ENCODE assay signal across 9 mouse cellular contexts in genomic region chrX:142560209-142560912, GRCm38 (mm10).
DNase-seq lines count a peak whose midpoint lies in the region; ATAC-seq and TF ChIP-seq lines count a peak whose summit lies in the region.
"Had no signal": no experiment of that assay in that cellular context is flagged by ENCODE, and none has a peak within 500 bp of the region (broad histone marks: within the 10 kb centered on the region; RNA-seq: fewer than 3 reads in every experiment).

No protein-coding gene starts in this region.

- H3K27me3 ChIP-seq in heart, postnatal 0 days (ENCODE audit: control insufficient read depth, insufficient read depth, low read length): no peaks in the 10 kb centered on the region
- H3K27me3 ChIP-seq in midbrain, postnatal 0 days (ENCODE audit: insufficient read depth, low read length): no peaks in the 10 kb centered on the region; the same call in 1 of the 2 replicates
- H3K27me3 ChIP-seq in midbrain, embryonic 15.5 days (replicated peaks): no peaks in the 10 kb centered on the region

- no peak overlapping the region for H3K4me2 ChIP-seq in heart, postnatal 0 days (ENCODE audit: low read depth, low read length)
- no peak overlapping the region for H3K4me2 ChIP-seq in midbrain, postnatal 0 days (ENCODE audit: low read depth, low read length, poor library complexity, severe bottlenecking)
- H3K4me2 ChIP-seq in midbrain, embryonic 15.5 days: no peak overlapping the region
- H3K4me2 ChIP-seq: limb, embryonic 15.5 days had no signal

- TF ChIP-seq CTCF in heart, postnatal 0 days (IDR thresholded peaks at IDR 0.05; ENCODE audit: low read depth): peak; percentile 30
- peak; percentile 40 for TF ChIP-seq CTCF in midbrain, postnatal 0 days (IDR thresholded peaks at IDR 0.05)

- TF ChIP-seq EP300 in heart, postnatal 0 days (IDR thresholded peaks at IDR 0.05; ENCODE audit: low read depth): no peak

- H3K27ac ChIP-seq in heart, postnatal 0 days (ENCODE audit: low read depth): no peak overlapping the region
- no peak overlapping the region for H3K27ac ChIP-seq in midbrain, postnatal 0 days (ENCODE audit: low read depth, low read length)
- no peak overlapping the region for H3K27ac ChIP-seq in midbrain, embryonic 15.5 days
- peak overlapping the region; percentile 17; the same call in 1 of the 2 replicates for H3K27ac ChIP-seq in brown adipose tissue, adult 24 weeks (replicated peaks; ENCODE audit: low read depth, low read length)
- H3K27ac ChIP-seq: limb, embryonic 15.5 days had no signal

- WGBS in heart, postnatal 0 days: 47% methylated on average over 2 of the region's 2 CpGs
- WGBS in midbrain, postnatal 0 days: 71% methylated on average over 2 of the region's 2 CpGs
- WGBS in midbrain, embryonic 15.5 days: 71% methylated on average over 2 of the region's 2 CpGs

- no peak overlapping the region for H3K4me3 ChIP-seq in heart, postnatal 0 days (ENCODE audit: low read depth, low read length)
- no peak overlapping the region for H3K4me3 ChIP-seq in midbrain, postnatal 0 days (ENCODE audit: low read depth, low read length)
- H3K4me3 ChIP-seq in midbrain, embryonic 15.5 days: no peak overlapping the region
- no peak overlapping the region for H3K4me3 ChIP-seq in brown adipose tissue, adult 24 weeks (ENCODE audit: insufficient read depth, low read depth, low read length)
- H3K4me3 ChIP-seq: limb, embryonic 15.5 days had no signal

- no peak for DNase-seq in heart, postnatal 0 days (ENCODE audit: low spot score)
- no peak for DNase-seq in heart, adult 8-10 months (ENCODE audit: low spot score)
- no peak for DNase-seq in midbrain, postnatal 0 days (ENCODE audit: low spot score)
- DNase-seq in kidney, postnatal 36 days: peak; percentile 19 to 49
- DNase-seq in thymus, postnatal 0 days (ENCODE audit: low spot score): no peak
- DNase-seq: thymus, postnatal 14 days had no signal

- H3K36me3 ChIP-seq in heart, postnatal 0 days (replicated peaks; ENCODE audit: control insufficient read depth, insufficient read depth, low read length): no peaks in the 10 kb centered on the region
- H3K36me3 ChIP-seq in midbrain, postnatal 0 days (ENCODE audit: insufficient read depth, low read length): no peaks in the 10 kb centered on the region
- H3K36me3 ChIP-seq in midbrain, embryonic 15.5 days (replicated peaks): no peaks in the 10 kb centered on the region
- H3K36me3 ChIP-seq: limb, embryonic 15.5 days had no signal

- H3K4me1 ChIP-seq in heart, postnatal 0 days (ENCODE audit: control insufficient read depth, insufficient read depth): no peaks in the 10 kb centered on the region
- H3K4me1 ChIP-seq in midbrain, postnatal 0 days (ENCODE audit: insufficient read depth, low read length): no peaks in the 10 kb centered on the region
- H3K4me1 ChIP-seq in midbrain, embryonic 15.5 days: no peaks in the 10 kb centered on the region
- no peaks in the 10 kb centered on the region for H3K4me1 ChIP-seq in brown adipose tissue, adult 24 weeks (ENCODE audit: control insufficient read depth, insufficient read depth, insufficient read length, low read length)
- H3K4me1 ChIP-seq: limb, embryonic 15.5 days had no signal

- no peak for ATAC-seq in heart, postnatal 0 days (ENCODE audit: insufficient read depth, low read depth)
- no peak for ATAC-seq in midbrain, postnatal 0 days (ENCODE audit: low FRiP score)
- ATAC-seq in midbrain, embryonic 15.5 days (replicated peaks): no peak

- H3K9ac ChIP-seq in heart, postnatal 0 days (replicated peaks; ENCODE audit: low read depth, low read length): no peak overlapping the region
- H3K9ac ChIP-seq in midbrain, postnatal 0 days (replicated peaks; ENCODE audit: low read length, poor library complexity, severe bottlenecking): no peak overlapping the region
- H3K9ac ChIP-seq in midbrain, embryonic 15.5 days: no peak overlapping the region
- H3K9ac ChIP-seq: limb, embryonic 15.5 days had no signal

- H3K9me3 ChIP-seq in heart, postnatal 0 days (replicated peaks; ENCODE audit: control insufficient read depth, low read length): no peaks in the 10 kb centered on the region
- no peaks in the 10 kb centered on the region for H3K9me3 ChIP-seq in midbrain, postnatal 0 days (ENCODE audit: low read length)
- H3K9me3 ChIP-seq in midbrain, embryonic 15.5 days: no peaks in the 10 kb centered on the region
- H3K9me3 ChIP-seq: limb, embryonic 15.5 days had no signal

Comparison
In these comparisons a context has a peak if more than half of its experiments do, and no peak if none do; other contexts are left out.
1. DNase-seq: peak in kidney, postnatal 36 days (2 of 2); none in heart, postnatal 0 days (single experiment), heart, adult 8-10 months (single experiment), midbrain, postnatal 0 days (single experiment) and thymus, postnatal 0 days (single experiment).